Mouse (Mus musculus) myocyte (in vitro differentiated cells): ENCODE measurements around the gene Fam131c. TPM values are rescaled to one million over a fixed set of nuclear protein-coding genes. Genes with fewer than 3 reads are reported as not detected.
A peak's percentile ranks its signal among the peaks of the same experiment; 100 is the strongest.

Experiments
- H3K27me3 ChIP-seq: one replicate; pipeline ENCODE4 v1.6.1; 2011; ENCODE audit not compliant: control insufficient read depth, insufficient read depth, insufficient read length
- H3K36me3 ChIP-seq: one replicate; pipeline ENCODE4 v1.6.1; 2011; ENCODE audit not compliant: control insufficient read depth, insufficient read depth
- H3K4me2 ChIP-seq: one replicate; pipeline ENCODE4 v1.6.1; 2011; ENCODE audit warnings: low read depth, control low read depth
- H3K4me3 ChIP-seq: one replicate; pipeline ENCODE4 v1.5.1; 2011; ENCODE audit warnings: mild to moderate bottlenecking, control low read depth, moderate library complexity
- H3K79me2 ChIP-seq: one replicate; pipeline ENCODE4 v1.6.1; 2011; ENCODE audit not compliant: control insufficient read depth, insufficient read depth
- H3ac ChIP-seq: one replicate; pipeline ENCODE4 v1.6.1; 2011; ENCODE audit not compliant: control insufficient read depth, insufficient read length
- CEBPB ChIP-seq: IDR thresholded peaks from 2 replicates; pipeline ENCODE4 v1.6.1; 2011; ENCODE audit warnings: mild to moderate bottlenecking, moderate library complexity; ENCODE audit not compliant: poor library complexity, insufficient read depth, severe bottlenecking
- E2F4 ChIP-seq: IDR thresholded peaks from one replicate; pipeline ENCODE4 v1.6.1; 2011; ENCODE audit warnings: mild to moderate bottlenecking, control low read depth, moderate library complexity; ENCODE audit not compliant: insufficient read depth
- MAX ChIP-seq: IDR thresholded peaks from one replicate; pipeline ENCODE4 v1.6.1; 2011; ENCODE audit warnings: low read depth, mild to moderate bottlenecking, control low read depth
- MYOD1 ChIP-seq, 3 experiments: IDR thresholded peaks; one replicate each; pipeline ENCODE4 v1.6.1; 2011; ENCODE audit warnings: control low read depth in 2 of 3, low read depth in 2 of 3, mild to moderate bottlenecking in 2 of 3, moderate library complexity in 1 of 3; ENCODE audit not compliant: insufficient read length in 2 of 3, control insufficient read depth in 1 of 3
- MYOG ChIP-seq, 3 experiments: IDR thresholded peaks; one replicate each; pipeline ENCODE4 v1.6.1; 2011; ENCODE audit warnings: control low read depth in 2 of 3, low read depth in 2 of 3, mild to moderate bottlenecking in 2 of 3; ENCODE audit not compliant: insufficient read length in 2 of 3, control insufficient read depth in 1 of 3, insufficient read depth in 1 of 3
- POLR2A ChIP-seq: IDR thresholded peaks from one replicate; pipeline ENCODE4 v1.6.1; 2011; ENCODE audit warnings: low read depth, mild to moderate bottlenecking, control low read depth, moderate library complexity; ENCODE audit not compliant: insufficient read length
- POLR2AphosphoS2 ChIP-seq: IDR thresholded peaks from one replicate; pipeline ENCODE4 v1.6.1; 2011; ENCODE audit warnings: low read depth, control low read depth; ENCODE audit not compliant: insufficient read length
- REST ChIP-seq: IDR thresholded peaks from one replicate; pipeline ENCODE4 v1.6.1; 2011; ENCODE audit warnings: mild to moderate bottlenecking, control low read depth, moderate library complexity; ENCODE audit not compliant: insufficient read depth, insufficient read length
- SRF ChIP-seq: IDR thresholded peaks from one replicate; pipeline ENCODE4 v1.6.1; 2011; ENCODE audit warnings: low read depth; ENCODE audit not compliant: control insufficient read depth, insufficient read length
- TCF12 ChIP-seq: IDR thresholded peaks from one replicate; pipeline ENCODE4 v1.6.1; 2011; ENCODE audit warnings: mild to moderate bottlenecking, control low read depth; ENCODE audit not compliant: poor library complexity, insufficient read depth, severe bottlenecking
- TCF3 ChIP-seq: IDR thresholded peaks from one replicate; pipeline ENCODE4 v1.6.1; 2011; ENCODE audit warnings: low read depth, control low read depth; ENCODE audit not compliant: insufficient read length
- USF1 ChIP-seq: IDR thresholded peaks from one replicate; pipeline ENCODE4 v1.6.1; 2011; ENCODE audit warnings: low read depth, mild to moderate bottlenecking, control low read depth, moderate library complexity
- polyA plus RNA-seq: library from polyadenylated mRNA; unstranded; fragments of >200 nt; fragmentation: generic; extraction: Trizol; gene quantifications from one replicate; pipeline ENCODE4 v1.2.1, GENCODE M21; 2012; ENCODE audit warnings: missing spikeins

Gene Fam131c
- polyA plus RNA-seq, 1 experiment, result 0.77 TPM

GRCm38 (mm10) chr4:141362937-141363548 lies 5.0 kb upstream of the Fam131c start:
- TF ChIP-seq USF1, result no peak
- TF ChIP-seq POLR2A, result no peak
- no peak for TF ChIP-seq REST
- no peak for TF ChIP-seq MYOD1 (IDR thresholded peaks at IDR 0.05; ENCODE audit: control insufficient read depth in 1 of 3, insufficient read length in 2 of 3, low read depth in 2 of 3)
- TF ChIP-seq MAX, result no peak
- no peak for TF ChIP-seq MYOG (IDR thresholded peaks at IDR 0.05; ENCODE audit: control insufficient read depth in 1 of 3, insufficient read depth in 1 of 3, insufficient read length in 2 of 3, low read depth in 2 of 3)
- TF ChIP-seq POLR2AphosphoS2, result no peak
- TF ChIP-seq CEBPB, result no peak
- no peak for TF ChIP-seq E2F4
- Histone ChIP-seq H3K36me3 (no peaks in the 10 kb centered on the region), H3ac (no peak overlapping the region), H3K4me2 (peak overlapping the region; percentile 10), H3K79me2 (no peaks in the 10 kb centered on the region), H3K4me3 (no peak overlapping the region), H3K27me3 (peaks cover under 1% of the 10 kb centered on the region)

- Histone ChIP-seq H3K79me2 (no peaks in the 10 kb centered on the region), H3K4me3 (no peak overlapping the region), H3K36me3 (no peaks in the 10 kb centered on the region), H3K27me3 (peaks cover 6% of the 10 kb centered on the region), H3ac (no peak overlapping the region), H3K4me2 (no peak overlapping the region)
- TF ChIP-seq REST (no peak), TCF12 (no peak), MAX (no peak), MYOG (IDR thresholded peaks at IDR 0.05; ENCODE audit: control insufficient read depth in 1 of 3, insufficient read depth in 1 of 3, insufficient read length in 2 of 3, low read depth in 2 of 3) (no peak)
Observed at GRCm38 (mm10) chr4:141365126-141365525, 2.9 kb upstream of the Fam131c start.

- no peak overlapping the region for H3K4me3 ChIP-seq
- no peak overlapping the region for H3K4me2 ChIP-seq
- H3K79me2 ChIP-seq, result no peaks in the 10 kb centered on the region
- no peak overlapping the region for H3ac ChIP-seq
- peaks cover 6% of the 10 kb centered on the region for H3K27me3 ChIP-seq
- no peaks in the 10 kb centered on the region for H3K36me3 ChIP-seq
- TF ChIP-seq MYOD1 (IDR thresholded peaks at IDR 0.05; ENCODE audit: control insufficient read depth in 1 of 3, insufficient read length in 2 of 3, low read depth in 2 of 3) (peak in 2 of 3 experiments; percentile 51 to 66), MAX (no peak), POLR2AphosphoS2 (no peak), MYOG (IDR thresholded peaks at IDR 0.05; ENCODE audit: control insufficient read depth in 1 of 3, insufficient read depth in 1 of 3, insufficient read length in 2 of 3, low read depth in 2 of 3) (peak in 1 of 3 experiments; percentile 11)
Observed at GRCm38 (mm10) chr4:141365876-141366275, 2.1 kb upstream of the Fam131c start.

- no peaks in the 10 kb centered on the region for H3K79me2 ChIP-seq
- H3K4me2 ChIP-seq, result no peak overlapping the region
- TF ChIP-seq POLR2A (no peak), TCF12 (no peak), SRF (no peak), USF1 (no peak), MYOD1 (IDR thresholded peaks at IDR 0.05; ENCODE audit: control insufficient read depth in 1 of 3, insufficient read length in 2 of 3, low read depth in 2 of 3) (no peak), POLR2AphosphoS2 (no peak), TCF3 (no peak), MYOG (IDR thresholded peaks at IDR 0.05; ENCODE audit: control insufficient read depth in 1 of 3, insufficient read depth in 1 of 3, insufficient read length in 2 of 3, low read depth in 2 of 3) (no peak), MAX (no peak), E2F4 (no peak), CEBPB (no peak), REST (no peak)
- peaks cover 6% of the 10 kb centered on the region for H3K27me3 ChIP-seq
- H3K4me3 ChIP-seq, result no peak overlapping the region
- no peaks in the 10 kb centered on the region for H3K36me3 ChIP-seq
- H3ac ChIP-seq, result no peak overlapping the region
Observed at GRCm38 (mm10) chr4:141372426-141372825, 4.4 kb downstream of the Fam131c start.

GRCm38 (mm10) chr4:141379674-141380073 lies 11.7 kb downstream of the Fam131c start:
- no peaks in the 10 kb centered on the region for H3K36me3 ChIP-seq
- peaks cover 6% of the 10 kb centered on the region for H3K27me3 ChIP-seq
- no peak overlapping the region for H3ac ChIP-seq
- H3K79me2 ChIP-seq, result no peaks in the 10 kb centered on the region
- no peak for TF ChIP-seq MYOG (IDR thresholded peaks at IDR 0.05; ENCODE audit: control insufficient read depth in 1 of 3, insufficient read depth in 1 of 3, insufficient read length in 2 of 3, low read depth in 2 of 3)
- no peak for TF ChIP-seq POLR2A
- no peak for TF ChIP-seq POLR2AphosphoS2
- TF ChIP-seq MAX, result no peak
- no peak overlapping the region for H3K4me2 ChIP-seq
- no peak overlapping the region for H3K4me3 ChIP-seq
